Mouse (Mus musculus) thymus, adult 2 months (tissue): Measurements from ENCODE around the gene Rorb.

Experiments used
- CTCF ChIP-seq: fragments of 200-500 bp; IDR thresholded peaks from 2 replicates; pipeline ENCODE4 v1.5.1; 2012; ENCODE audit warnings: mild to moderate bottlenecking, control low read depth, low read length, moderate library complexity, borderline replicate concordance; ENCODE audit not compliant: control insufficient read depth, poor library complexity, insufficient read depth; ENCODE audit errors: extremely low read depth
- POLR2A ChIP-seq: fragments of 200-500 bp; IDR thresholded peaks from 2 replicates; pipeline ENCODE4 v1.6.1; 2012; ENCODE audit warnings: mild to moderate bottlenecking, low read length, control low read depth, moderate library complexity; ENCODE audit not compliant: control insufficient read depth, poor library complexity, insufficient read depth; ENCODE audit errors: extremely low read depth

- no peak for TF ChIP-seq CTCF
- no peak for TF ChIP-seq POLR2A
These were observed 52.1 kb downstream of the Rorb start for GRCm38 (mm10) chr19:19058710-19059398.
